Mouse (Mus musculus): ENCODE results near the gene Trmt61a.
A peak's percentile ranks its signal among the peaks of the same experiment; 100 is the strongest.
"Not testable (repeated sequence)": the region's sequence is repeated elsewhere in the genome, so short reads cannot be mapped to it uniquely, and the experiment has no call there.

Trmt61a gene

DNA sequence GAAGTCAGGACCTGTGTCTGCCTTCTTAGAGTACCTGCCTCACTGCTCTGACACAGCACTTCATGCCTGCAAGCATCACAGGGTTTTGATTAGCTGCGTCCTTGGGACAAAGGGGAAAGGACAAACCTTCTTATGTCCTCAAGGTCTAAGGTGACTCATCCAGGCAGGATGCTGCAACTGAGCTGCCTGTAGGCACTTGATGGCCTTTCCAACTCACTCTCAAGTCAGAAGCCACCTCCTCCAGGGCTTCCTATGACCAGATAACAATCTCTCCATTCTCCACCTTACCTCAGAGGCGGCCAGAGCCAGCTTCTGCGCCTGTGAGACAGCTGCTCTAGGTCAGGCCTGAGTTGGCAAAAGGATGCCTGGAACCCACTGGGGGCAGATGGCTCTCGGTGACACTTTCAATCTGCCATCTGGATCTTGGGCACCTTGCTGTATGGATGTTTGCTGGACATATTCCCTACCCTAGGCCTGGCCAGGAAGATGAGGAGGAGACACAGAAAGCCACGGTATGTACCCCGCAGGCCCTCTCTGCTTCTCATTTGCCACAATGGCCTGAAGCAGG lies 20.5 kb downstream of the Trmt61a start:
- no peak for DNase-seq (ENCODE audit: low spot score)

GRCm38 (mm10) chr12:111699542-111699941 lies 21.6 kb downstream of the Trmt61a start:
- no peak for DNase-seq (ENCODE audit: low spot score)

- no peak for DNase-seq (ENCODE audit: low spot score)
Measured at GRCm38 (mm10) chr12:111700920-111701458, 23.1 kb downstream of the Trmt61a start.

GRCm38 (mm10) chr12:111703301-111703700 lies 25.4 kb downstream of the Trmt61a start:
- DNase-seq (ENCODE audit: low spot score): no peak

GRCm38 (mm10) chr12:111704609-111705008 lies 26.7 kb downstream of the Trmt61a start:
- peak; percentile 59 for DNase-seq (ENCODE audit: low spot score)

GRCm38 (mm10) chr12:111705186-111705973 lies 27.5 kb downstream of the Trmt61a start:
- DNase-seq (ENCODE audit: low spot score): no peak

DNA sequence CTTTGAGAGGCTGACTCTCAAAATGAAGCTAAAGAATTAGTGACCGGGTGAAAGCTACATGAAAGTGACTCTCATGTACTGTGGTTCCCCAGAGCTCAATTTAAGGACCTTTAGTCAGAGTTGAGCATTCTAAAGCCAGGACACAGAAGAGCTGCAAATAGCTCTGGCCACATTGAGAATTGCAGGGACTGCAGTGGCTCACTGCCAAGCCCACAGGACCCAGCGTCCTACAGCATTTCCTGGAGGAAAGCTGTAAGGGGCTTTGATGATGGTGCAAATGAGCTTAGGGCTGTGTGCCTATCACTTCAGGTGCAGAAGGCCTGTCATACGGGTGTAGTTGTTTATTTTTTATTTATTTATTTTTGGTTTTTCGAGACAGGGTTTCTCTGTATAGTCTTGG lies 30.3 kb downstream of the Trmt61a start:
- no peak for DNase-seq (ENCODE audit: low spot score)

DNA sequence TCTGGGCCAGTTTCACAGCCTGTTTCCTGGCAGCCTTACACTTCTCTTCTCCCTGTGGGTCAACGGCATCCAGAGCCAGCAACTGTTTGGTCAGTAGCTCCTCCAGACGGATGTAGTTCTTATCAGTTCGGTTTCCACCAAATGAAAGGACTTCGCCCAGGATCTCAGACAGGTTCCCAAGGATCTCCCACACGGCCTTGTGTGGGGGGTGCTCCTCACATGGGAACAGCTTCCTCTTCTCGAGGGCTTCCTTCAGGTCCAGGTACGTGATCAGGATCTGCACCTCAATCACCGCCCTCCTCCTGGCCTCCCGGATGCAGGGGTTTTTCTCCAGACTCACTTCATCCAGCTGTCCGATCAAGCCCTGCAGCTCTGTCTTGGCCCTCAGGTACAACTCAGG lies 32.2 kb downstream of the Trmt61a start:
- DNase-seq (ENCODE audit: low spot score): no peak

DNA sequence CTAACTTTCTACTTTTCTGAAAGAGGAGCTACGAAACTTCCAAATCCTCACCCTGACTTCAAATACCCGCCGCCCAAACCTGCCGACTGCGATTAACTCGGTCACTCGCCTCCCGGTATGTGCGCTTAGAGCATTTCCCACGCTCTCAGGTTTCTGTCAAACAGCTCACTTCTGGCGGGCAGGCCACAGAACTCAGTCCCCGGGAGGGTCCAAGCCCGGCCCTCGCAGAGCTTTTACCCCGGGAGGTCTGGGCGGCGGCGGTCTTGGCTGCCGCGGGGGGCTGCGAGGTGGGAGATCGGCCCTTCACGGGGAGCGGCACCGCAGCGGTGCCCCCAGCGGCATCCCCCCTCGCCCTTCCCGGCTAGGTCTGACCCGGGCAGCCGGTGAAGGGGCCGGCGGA lies 34.6 kb downstream of the Trmt61a start:
- peak; percentile 60 for DNase-seq (ENCODE audit: low spot score)

DNA sequence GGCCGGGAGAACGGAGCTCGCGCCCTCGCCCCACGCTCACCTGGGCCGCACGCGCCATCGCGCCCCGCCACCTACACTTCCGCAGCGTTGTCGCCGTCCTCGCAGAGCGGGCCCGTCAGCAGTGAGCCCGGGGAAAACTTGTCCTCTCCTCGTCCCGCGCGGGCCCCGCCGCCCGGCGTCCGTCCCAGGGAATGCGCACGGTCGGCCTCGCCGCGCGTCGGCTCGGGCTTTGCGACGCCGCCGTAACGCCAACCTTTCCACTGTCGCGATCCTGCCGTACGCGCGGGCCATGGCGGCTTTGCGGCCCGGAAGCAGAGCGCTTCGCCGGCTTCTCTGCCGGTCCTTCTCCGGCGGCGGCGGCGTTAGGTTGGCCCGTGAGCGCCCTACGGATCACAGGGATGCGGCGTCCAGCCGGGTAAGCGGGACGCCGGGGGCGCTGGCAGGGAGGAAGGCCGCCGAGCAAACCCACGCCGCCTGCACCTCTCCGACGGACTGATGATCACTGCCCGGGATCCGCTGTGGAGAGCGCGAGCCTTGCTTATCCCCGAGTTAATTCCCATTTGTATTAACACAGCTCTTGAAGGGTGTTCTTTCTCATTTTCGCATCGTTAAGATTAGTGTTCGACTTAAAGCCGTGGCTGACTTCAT lies 35.2 kb downstream of the Trmt61a start, which contains the start of the genes Bag5 and Apopt1:
Gene Bag5, minus strand, starts transcription at position 254 of the 648 bp plus-strand sequence.
Gene Apopt1, plus strand, starts transcription at position 258 of the 648 bp plus-strand sequence.
- peak; percentile 96 for DNase-seq (ENCODE audit: low spot score)

DNA sequence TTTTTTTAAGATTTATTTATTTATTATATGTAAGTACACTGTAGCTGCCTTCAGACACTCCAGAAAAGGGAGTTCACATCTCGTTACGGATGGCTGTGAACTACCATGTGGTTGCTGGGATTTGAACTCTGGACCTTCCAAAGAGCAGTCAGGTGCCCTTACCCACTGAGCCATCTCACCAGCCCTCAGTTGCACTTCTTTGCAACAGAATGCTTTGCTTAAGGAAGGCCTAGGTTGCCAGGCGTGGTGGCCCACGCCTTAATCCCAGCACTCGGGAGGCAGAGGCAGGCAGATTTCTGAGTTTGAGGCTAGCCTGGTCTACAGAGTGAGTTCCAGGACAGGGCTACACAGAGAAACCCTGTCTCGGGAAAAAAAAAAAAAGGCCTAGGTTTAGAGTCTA lies 36.0 kb downstream of the Trmt61a start:
- DNase-seq (ENCODE audit: low spot score): not testable (repeated sequence)

DNA sequence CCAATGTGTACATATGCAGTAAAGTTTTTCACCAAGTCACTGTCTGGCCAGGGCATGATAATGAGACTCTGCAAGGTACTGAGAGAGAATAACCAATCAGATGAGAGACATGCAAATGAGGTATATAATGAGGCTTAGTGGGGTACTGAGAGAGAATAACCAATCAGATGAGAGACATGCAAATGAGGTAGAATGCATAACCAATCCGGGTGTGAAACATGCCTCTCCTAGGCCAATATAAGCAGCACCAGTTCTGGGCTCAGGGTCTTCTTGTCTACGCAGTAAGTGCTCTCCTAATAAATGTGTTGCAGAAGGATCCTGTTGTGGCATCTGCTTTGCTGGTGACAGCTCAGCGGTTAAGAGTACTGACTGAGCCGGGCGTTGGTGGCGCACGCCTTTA lies 38.6 kb downstream of the Trmt61a start:
- DNase-seq (ENCODE audit: low spot score): no peak

DNA sequence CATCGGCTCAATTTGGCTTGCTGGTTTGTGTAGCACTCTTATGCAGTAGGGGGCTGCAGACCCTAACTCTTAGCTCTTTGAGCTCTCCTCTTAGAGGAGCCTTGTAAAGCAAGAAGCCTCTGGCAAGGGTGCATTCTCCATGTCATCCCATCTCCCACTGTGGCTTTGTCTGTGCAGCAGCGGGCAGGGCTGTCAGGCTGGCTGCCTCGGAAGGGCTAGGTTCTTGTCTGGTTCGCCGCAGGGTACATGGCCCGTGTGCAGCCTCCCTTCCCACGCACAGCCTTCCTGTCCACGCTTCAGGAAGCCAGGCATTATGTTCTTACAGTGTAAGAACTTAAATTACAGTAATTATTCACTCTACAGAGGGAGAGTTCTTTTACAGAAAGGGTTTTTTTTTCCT lies 40.8 kb downstream of the Trmt61a start:
- no peak for DNase-seq (ENCODE audit: low spot score)

DNA sequence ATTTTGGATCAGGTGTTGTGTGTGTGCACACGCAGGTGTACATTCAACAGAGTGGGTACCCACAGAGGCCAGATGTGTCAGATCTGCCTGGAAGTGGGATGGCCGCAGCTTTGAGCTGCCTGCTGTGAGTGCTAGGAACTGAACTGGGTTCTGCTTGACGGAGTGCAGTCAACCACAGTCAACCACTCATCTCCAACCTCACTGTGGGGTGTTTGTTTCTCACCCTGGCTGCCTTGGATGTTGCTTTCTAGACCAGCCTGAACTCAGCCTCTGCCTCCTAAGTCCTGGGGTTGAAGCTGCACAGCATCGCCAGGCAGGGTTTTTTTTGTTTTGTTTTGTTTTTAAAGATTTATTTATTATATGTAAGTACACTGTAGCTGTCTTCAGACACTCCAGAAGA lies 42.3 kb downstream of the Trmt61a start:
- no peak for DNase-seq (ENCODE audit: low spot score)

DNA sequence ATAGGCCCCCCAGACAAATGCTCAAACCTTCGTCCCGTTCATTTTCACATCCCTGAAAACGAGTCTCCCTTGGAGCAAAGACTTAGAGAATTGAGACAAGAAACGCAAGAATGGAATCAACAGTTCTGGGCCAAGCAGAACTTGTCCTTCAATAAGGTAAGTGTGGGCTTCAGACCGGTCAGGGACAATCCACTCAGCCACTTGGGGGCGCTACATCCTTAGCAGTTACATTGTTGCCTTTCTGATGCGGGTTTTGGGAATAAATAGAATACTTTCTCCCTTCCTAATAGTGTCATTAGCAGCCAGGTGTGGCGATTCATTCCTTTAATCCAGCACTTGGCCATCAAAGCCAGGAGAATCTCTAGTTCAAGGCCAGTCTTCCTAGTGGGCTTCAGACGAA lies 44.7 kb downstream of the Trmt61a start:
- DNase-seq (ENCODE audit: low spot score): peak; percentile 41

DNA sequence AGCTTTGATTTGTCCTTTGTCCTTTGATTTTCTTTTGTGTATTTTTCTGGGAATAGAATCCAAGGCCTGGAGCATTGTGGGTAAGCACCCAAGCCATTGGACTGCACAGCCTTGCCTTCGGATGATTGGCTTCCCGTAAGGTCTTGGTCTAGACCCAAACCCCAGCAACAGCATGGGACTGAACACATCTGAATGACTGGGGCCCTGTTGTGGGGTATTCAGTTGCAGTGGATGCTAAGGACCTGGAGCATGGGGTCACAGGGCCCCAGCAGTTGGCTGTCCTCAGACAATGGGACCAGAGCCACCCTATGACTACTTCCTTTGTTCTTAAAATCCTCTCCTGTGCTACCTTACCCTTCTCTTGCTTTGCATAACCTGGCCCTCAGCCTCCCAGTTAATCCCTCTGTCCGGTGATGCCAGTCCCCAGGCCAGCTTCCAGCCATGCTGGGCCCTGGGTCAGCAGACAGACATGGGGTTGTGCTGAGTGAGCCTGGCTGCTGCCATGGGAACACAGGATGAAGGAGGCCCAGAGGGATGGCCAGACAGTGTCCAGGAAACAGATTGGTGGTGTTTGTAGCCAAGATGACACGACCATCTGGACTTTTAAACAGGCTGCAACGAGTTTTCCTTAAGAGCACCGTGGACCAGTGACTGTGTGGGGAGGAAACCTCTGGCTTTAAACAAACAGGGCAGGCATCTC lies 46.9 kb downstream of the Trmt61a start:
- peak; percentile 51 for DNase-seq (ENCODE audit: low spot score)

DNA sequence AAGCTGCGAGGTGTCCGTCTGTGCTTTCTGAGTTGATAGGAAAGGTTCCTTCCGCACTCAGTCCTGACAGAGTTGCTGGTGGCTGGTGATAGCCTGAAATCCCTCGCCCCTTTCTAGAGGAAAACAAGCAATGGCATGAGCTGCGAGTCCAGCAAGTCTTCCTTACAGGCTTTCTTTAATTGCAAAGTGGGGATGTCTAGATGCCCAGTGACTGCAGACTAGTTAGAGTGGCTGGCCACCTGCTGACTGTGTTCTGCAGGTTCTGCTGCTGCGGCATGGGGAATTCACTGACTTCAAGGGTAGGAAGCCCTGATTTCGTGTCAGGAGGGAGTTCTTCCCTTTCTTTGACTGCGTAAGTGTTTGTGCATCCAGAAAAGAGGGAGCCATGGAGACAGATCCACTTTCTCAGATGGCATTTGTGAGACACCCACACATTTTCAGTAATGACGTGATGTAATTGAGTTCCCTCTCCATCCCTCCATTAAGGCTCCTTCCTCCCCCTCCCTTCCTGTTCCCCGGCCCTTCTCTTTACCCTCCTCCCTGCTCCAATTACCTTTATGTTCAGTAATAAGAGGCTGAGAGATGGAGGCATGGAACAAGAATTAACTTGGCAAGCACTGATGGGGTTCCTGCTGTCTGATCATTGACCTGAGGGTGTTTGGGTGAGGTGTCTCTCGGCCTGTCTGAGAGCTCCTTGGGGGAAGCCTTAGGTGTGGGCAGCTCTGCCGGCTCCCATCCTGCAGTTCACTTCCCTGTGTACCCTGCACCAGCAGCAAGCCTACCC lies 47.6 kb downstream of the Trmt61a start:
- no peak for DNase-seq (ENCODE audit: low spot score)

GRCm38 (mm10) chr12:111726122-111726463 lies 48.2 kb downstream of the Trmt61a start:
- DNase-seq (ENCODE audit: low spot score): no peak

DNA sequence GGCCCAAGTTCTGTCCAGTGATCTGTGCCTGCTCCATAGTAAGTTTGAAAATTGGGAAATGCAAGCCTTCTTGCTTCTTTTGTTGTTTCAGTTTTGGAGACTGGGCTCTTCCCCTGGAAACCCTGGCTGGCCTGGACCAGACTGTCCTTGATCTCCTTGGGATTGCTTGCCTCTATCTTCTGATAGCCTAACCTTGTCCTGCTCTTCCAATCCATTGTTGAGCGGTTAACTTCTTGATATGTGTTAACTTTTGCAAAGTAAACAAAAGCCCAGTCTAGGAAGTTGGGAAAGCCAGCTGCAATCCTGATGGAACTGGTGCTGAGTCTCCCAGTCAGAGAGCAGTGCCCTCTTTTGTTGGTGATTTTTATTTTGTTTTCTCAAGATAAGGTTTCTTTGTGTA lies 50.1 kb downstream of the Trmt61a start:
- DNase-seq (ENCODE audit: low spot score): no peak

DNA sequence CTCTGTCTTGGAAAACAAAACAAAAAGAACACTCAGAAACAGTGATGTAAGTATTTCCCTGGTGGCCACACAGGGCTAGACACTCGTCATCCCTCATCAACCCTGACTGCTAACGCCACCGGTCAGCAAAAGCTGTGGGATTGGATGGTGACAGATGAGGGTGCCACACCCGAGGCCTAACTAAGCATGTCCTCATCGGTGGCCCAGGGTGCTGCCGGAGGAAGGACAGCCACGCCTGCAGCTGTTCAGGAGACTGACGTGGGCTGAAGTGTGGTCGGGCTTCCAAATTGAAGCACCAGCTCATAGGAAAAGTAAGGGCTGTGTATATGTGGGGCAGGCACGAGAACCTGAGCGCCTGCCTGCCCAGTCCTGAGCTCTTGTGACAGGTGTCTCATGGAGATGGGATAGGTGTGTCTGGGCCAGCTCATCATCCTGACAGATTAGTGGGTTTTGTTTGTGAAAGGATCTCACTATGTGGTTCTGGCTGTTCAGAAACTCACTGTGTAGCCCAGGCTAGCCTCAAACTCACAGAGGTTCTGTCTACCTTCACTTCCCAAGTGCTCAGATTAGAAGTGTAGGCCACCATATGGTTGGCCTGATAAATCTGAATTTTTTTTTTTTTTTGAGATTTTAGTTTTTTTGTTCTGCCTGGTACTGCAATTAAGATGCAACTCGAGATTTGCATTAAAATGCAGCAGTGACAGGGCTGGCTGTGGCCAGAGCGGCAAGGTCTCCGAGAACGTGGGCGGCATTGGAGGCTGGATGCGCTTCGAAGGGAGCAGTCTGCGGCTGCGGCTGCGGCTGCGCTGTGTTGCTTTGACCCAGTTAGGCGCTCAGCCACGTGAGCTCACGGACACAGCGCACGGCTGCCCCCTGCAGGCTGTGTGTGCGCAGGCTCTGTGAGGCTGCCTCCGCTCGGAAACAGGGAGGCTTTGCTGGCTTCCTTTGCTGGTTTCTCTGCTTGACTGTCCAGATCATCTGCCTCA lies 54.2 kb downstream of the Trmt61a start:
- peak; percentile 98 for DNase-seq (ENCODE audit: low spot score)
